Mouse (Mus musculus): ENCODE measurements around the gene Slit3. TPM values are rescaled to one million over a fixed set of nuclear protein-coding genes. Genes with fewer than 3 reads are reported as not detected.

The Slit3 gene
- total and polyA plus RNA-seq, 3 experiments, result not detected

DNA sequence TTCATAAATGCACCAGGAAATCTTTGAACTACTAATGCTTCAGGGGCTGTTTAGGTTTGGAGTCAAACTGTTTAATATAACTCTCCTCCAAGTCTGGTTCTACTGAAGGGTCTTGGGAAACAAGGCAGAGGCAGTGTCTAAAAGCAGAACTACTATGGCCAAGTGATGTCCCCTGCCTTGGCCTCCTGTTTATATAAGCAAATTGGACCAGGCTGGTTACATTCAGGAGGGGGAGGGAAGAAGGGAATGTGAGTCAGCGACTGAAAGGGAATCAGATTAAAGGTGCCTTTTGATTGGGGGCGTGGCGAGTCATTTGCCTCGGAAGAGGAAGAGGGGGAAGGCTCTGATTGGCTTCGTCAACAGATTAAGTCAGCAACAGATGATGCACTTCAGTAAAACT is 249.7 kb downstream of the Slit3 start:
- H3K9ac ChIP-seq (ENCODE audit: control insufficient read depth, low read depth, low read length, poor library complexity, severe bottlenecking), result no peak overlapping the region
- H3K4me3 ChIP-seq (ENCODE audit: control insufficient read depth in 1 of 2, insufficient read depth in 1 of 2, low read depth in 2 of 2, low read length in 2 of 2), result no peak overlapping the region
- no peak for DNase-seq (ENCODE audit: low read depth, low spot score)
- no peaks in the 10 kb centered on the region for H3K36me3 ChIP-seq (ENCODE audit: control insufficient read depth in 1 of 2, insufficient read depth in 2 of 2, low read length in 2 of 2)
- H3K4me1 ChIP-seq (ENCODE audit: control insufficient read depth in 1 of 2, insufficient read depth in 2 of 2, low read length in 2 of 2), result no peaks in the 10 kb centered on the region
- H3K27ac ChIP-seq (ENCODE audit: control insufficient read depth, low read depth, low read length), result no peak overlapping the region
- H3K27me3 ChIP-seq (ENCODE audit: control insufficient read depth in 1 of 2, insufficient read depth in 2 of 2, low read length in 2 of 2), result no peaks in the 10 kb centered on the region
- H3K79me2 ChIP-seq (ENCODE audit: control insufficient read depth, insufficient read depth, low read length, poor library complexity), result no peaks in the 10 kb centered on the region
- TF ChIP-seq ZKSCAN1 (IDR thresholded peaks at IDR 0.05; ENCODE audit: low read depth, low read length) (no peak), NRF1 (IDR thresholded peaks at IDR 0.05; ENCODE audit: insufficient read depth, low read depth, low read length, poor library complexity, severe bottlenecking) (no peak), SIN3A (IDR thresholded peaks at IDR 0.05; ENCODE audit: low read length) (no peak), GABPA (IDR thresholded peaks at IDR 0.05; ENCODE audit: low read depth, low read length) (no peak), MXI1 (IDR thresholded peaks at IDR 0.05; ENCODE audit: low read depth, low read length) (no peak), MAX (IDR thresholded peaks at IDR 0.05; ENCODE audit: low read length) (no peak), ETS1 (IDR thresholded peaks at IDR 0.05; ENCODE audit: low read depth, low read length) (no peak), TCF12 (IDR thresholded peaks at IDR 0.05; ENCODE audit: low read depth, low read length) (no peak), MYB (IDR thresholded peaks at IDR 0.05; ENCODE audit: low read depth, low read length) (no peak)
- H3K9me3 ChIP-seq (replicated peaks; ENCODE audit: insufficient read depth, low read length), result no peaks in the 10 kb centered on the region

DNA sequence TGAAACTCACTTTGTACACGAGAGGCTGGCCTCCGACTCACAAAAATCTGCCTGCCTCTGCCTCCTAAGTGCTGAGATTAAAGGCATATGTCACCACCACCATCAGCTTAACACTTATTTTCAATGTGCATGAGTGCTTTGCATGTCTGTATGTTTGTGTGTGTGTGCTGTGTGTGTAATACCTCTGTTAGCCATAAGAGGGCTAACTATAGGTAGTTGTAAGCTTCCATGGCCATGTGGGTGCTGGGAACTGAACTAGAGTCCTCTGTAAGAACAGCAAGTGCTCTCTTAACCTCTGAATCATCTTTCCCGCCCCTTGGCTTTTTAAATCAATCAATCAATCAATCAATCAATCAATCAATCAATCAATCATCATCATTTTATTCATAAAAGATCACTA is 251.4 kb downstream of the Slit3 start:
- Histone ChIP-seq H3K27me3 (ENCODE audit: control insufficient read depth in 1 of 2, insufficient read depth in 2 of 2, low read length in 2 of 2) (no peaks in the 10 kb centered on the region), H3K79me2 (ENCODE audit: control insufficient read depth, insufficient read depth, low read length, poor library complexity) (no peaks in the 10 kb centered on the region), H3K36me3 (ENCODE audit: control insufficient read depth in 1 of 2, insufficient read depth in 2 of 2, low read length in 2 of 2) (no peaks in the 10 kb centered on the region), H3K4me1 (ENCODE audit: control insufficient read depth in 1 of 2, insufficient read depth in 2 of 2, low read length in 2 of 2) (no peaks in the 10 kb centered on the region), H3K27ac (ENCODE audit: control insufficient read depth, low read depth, low read length) (no peak overlapping the region), H3K9ac (ENCODE audit: control insufficient read depth, low read depth, low read length, poor library complexity, severe bottlenecking) (no peak overlapping the region), H3K4me3 (ENCODE audit: control insufficient read depth in 1 of 2, insufficient read depth in 1 of 2, low read depth in 2 of 2, low read length in 2 of 2) (no peak overlapping the region), H3K9me3 (replicated peaks; ENCODE audit: insufficient read depth, low read length) (no peaks in the 10 kb centered on the region)
- peak; percentile 3 for DNase-seq (ENCODE audit: low read depth, low spot score)
- no peak for TF ChIP-seq USF2 (IDR thresholded peaks at IDR 0.05; ENCODE audit: borderline replicate concordance in 1 of 2, insufficient read depth in 1 of 2, low read depth in 1 of 2, low read length in 2 of 2)
- TF ChIP-seq CHD2 (IDR thresholded peaks at IDR 0.05; ENCODE audit: low read length), result no peak
- TF ChIP-seq CHD1 (IDR thresholded peaks at IDR 0.05; ENCODE audit: low read depth, low read length), result no peak
- no peak for TF ChIP-seq TAL1 (IDR thresholded peaks at IDR 0.05; ENCODE audit: low read length)
- TF ChIP-seq JUND (IDR thresholded peaks at IDR 0.05; ENCODE audit: low read depth, low read length), result no peak
- no peak for TF ChIP-seq POLR2A (IDR thresholded peaks at IDR 0.05; ENCODE audit: control insufficient read depth in 1 of 2, insufficient read depth in 1 of 2, low read depth in 1 of 2, low read length in 2 of 2, poor library complexity in 1 of 2)
- TF ChIP-seq TBP (IDR thresholded peaks at IDR 0.05; ENCODE audit: low read depth, low read length), result no peak
- TF ChIP-seq ELF1 (IDR thresholded peaks at IDR 0.05; ENCODE audit: low read depth, low read length), result no peak
- no peak for TF ChIP-seq USF1 (IDR thresholded peaks at IDR 0.05; ENCODE audit: low read depth, low read length)
- TF ChIP-seq EP300 (IDR thresholded peaks at IDR 0.05; ENCODE audit: low read depth in 1 of 2, low read length in 2 of 2), result no peak
- no peak for TF ChIP-seq MXI1 (IDR thresholded peaks at IDR 0.05; ENCODE audit: low read depth, low read length)
- no peak; a peak in 1 of 6 replicates for TF ChIP-seq CTCF (IDR thresholded peaks at IDR 0.05 in 2 of 3, conservative IDR thresholded peaks at IDR 0.05 in 1 of 3; ENCODE audit: control insufficient read depth in 1 of 3, insufficient read depth in 1 of 3, low read depth in 2 of 3, low read length in 3 of 3, poor library complexity in 1 of 3, severe bottlenecking in 1 of 3)
- no peak for TF ChIP-seq RCOR1 (IDR thresholded peaks at IDR 0.05; ENCODE audit: low read depth, low read length)
- TF ChIP-seq HCFC1 (IDR thresholded peaks at IDR 0.05; ENCODE audit: low read depth, low read length), result no peak
- no peak for TF ChIP-seq TCF12 (IDR thresholded peaks at IDR 0.05; ENCODE audit: low read depth, low read length)

Measured in MEL (cell line).